Mouse (Mus musculus): ENCODE data around the gene Prpsap1. TPM values are rescaled to one million over a fixed set of nuclear protein-coding genes. Genes with fewer than 3 reads are reported as not detected.

Prpsap1 gene
- total RNA-seq (2018; cell fraction: chromatin; rRNA removed) = 100 to 1,000 TPM in 3 of 26 experiments, 10 to 100 TPM in 23; 13.5 to 205 (median 56.5) TPM
- 10 to 100 TPM; 16.5 to 29.4 (median 20.1) TPM for total RNA-seq (2018; cell fraction: cytosol; rRNA removed)
- 100 to 1,000 TPM in 2 of 26 experiments, 10 to 100 TPM in 24; 12.6 to 160 (median 33.4) TPM for total RNA-seq (2018; cell fraction: nucleus; rRNA removed)
- polyA plus RNA-seq (2018) = 18.4 to 35.9 TPM (median 20.8 TPM) in 3 replicates

DNA sequence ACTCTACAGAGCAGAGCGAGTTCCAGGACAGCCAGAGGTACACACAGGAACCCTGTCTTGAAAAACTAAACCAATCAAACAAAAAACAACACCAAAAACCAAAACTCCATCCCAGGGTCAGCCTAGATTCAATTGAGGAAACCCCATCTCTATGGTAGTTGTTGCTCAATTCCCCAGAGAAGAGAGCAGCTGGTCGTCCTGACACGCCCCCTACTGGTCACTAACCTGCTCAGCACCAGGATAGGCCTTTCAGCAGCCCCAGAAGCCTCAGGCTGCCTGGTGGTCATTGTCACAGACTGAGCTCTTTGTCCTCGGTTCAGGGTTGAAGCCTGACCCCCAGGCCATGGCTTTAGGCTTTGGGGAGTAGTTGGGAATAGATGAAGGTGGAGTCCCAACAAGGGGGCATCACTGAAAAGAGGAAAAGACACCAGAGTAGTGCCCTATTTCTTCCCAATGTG is at the start of gene Prpsap1:
TSS of gene Prpsap1 (minus strand) at position 408 of the 458 bp plus-strand sequence.
- Histone ChIP-seq H3K79me2 (ENCODE audit: inconsistent target) (peaks cover 9% of the 10 kb centered on the region; the same call in 1 of the 2 replicates), H3K36me3 (ENCODE audit: inconsistent target) (no peaks in the 10 kb centered on the region), H3K27ac (no peak within 1 kb of the TSS), H3K4me3 (ENCODE audit: inconsistent target) (no peak within 1 kb of the TSS)
- 33% methylated on average over 4 of the region's 4 CpGs for whole genome bisulfite sequencing (ENCODE audit: missing documents)

DNA sequence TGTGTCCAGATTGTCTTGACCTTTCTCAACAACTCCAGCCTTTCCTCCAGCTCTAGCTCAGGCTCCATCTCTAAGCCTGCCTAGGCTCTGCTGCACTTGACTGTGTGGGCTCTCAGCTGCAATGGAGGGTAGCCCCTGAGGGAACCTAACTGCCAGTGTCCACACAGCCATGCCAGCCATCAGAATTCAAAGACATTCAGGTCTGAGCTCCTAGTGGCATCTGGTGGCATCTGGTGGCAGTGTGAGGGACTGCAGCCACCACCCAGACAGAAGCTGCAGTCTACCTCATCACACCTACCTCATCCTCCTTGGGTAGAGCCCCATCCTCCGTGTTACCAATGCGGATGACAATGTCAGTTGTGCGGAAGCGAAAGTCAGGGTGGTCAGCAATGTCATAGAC is 49.1 kb upstream of the Prpsap1 start:
- WGBS (ENCODE audit: missing documents) = 84% methylated on average over 4 of the region's 4 CpGs
- Histone ChIP-seq H3K27ac (no peak overlapping the region), H3K36me3 (ENCODE audit: inconsistent target) (peaks cover 16% of the 10 kb centered on the region; the same call in 1 of the 2 replicates), H3K79me2 (ENCODE audit: inconsistent target) (no peaks in the 10 kb centered on the region), H3K4me3 (ENCODE audit: inconsistent target) (no peak overlapping the region)

DNA sequence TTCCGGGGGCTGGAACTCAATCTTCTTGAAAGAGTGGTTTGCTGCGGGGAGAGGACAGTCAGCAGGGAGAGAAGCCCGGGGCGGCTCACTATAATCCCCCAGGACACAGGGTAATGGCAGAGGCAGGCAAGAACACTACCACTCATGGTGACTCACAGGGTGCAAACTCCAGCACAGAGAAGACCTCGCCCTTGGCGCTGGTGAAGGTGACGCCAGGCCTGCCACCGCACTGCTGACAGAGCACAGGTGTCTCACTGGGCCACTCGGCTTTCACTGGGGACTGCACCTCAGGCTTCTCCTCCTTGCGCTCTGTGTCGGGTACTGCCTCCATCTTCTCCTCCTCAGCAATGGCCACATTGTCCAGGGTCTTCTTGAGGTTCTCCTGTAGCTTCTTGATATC is 47.2 kb upstream of the Prpsap1 start:
- H3K79me2 ChIP-seq (ENCODE audit: inconsistent target) = no peaks in the 10 kb centered on the region
- H3K27ac ChIP-seq = no peak overlapping the region
- WGBS (ENCODE audit: missing documents) = 96% methylated on average over 10 of the region's 11 CpGs
- H3K36me3 ChIP-seq (ENCODE audit: inconsistent target) = peaks cover 16% of the 10 kb centered on the region; the same call in 1 of the 2 replicates
- no peak overlapping the region for H3K4me3 ChIP-seq (ENCODE audit: inconsistent target)

DNA sequence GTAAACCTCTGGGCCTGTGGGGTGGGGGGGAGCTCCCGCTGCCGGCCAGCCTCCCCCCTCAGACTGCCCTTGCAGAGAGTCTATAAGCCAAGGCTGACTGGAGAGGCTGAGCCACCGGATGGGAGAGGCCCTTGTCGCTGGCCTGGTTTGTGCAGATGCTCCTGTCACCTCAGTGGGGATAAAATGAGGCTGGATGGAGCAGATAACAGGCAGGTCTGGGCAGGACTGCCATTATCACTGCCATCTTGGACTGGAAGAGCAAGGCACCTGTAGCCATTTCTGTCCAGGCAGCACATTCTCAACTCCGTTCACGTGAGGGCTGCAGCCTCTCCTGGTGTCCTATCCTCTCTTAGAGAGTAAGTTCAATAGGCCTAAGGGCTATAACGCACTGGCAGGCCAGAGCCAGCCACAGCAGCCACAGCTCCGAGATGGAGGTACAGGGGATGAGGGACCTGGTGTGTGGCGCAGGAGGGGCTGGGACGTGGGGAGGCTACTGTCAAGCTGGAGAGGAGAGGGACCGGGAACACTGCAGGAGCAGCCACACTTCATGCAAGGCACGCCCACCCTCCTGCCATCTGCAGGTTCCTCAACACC is 44.2 kb upstream of the Prpsap1 start:
- H3K27ac ChIP-seq = no peak overlapping the region

DNA sequence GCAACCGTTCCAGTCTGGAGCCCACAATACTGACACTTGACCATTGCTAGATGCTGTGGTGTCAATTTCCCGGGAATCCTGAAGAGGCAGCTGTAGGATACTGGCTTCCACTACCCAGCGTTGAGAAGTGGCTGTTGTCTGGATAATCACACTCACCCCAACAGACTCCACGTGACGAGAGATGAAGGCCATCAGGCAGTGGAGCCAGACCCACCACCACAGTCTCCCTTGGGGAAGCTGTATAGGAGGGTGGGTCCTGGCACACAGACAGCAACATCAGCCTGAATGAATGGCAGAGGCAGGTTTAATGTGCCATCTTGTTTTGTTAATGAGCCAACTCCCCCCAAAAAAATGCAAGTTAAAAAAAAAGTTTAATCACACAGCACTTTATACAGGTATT is 43.4 kb upstream of the Prpsap1 start:
- no peak overlapping the region for H3K4me3 ChIP-seq (ENCODE audit: inconsistent target)

More for the DNA sequence above, 44.2 kb upstream of the Prpsap1 start:
- Histone ChIP-seq H3K36me3 (ENCODE audit: inconsistent target) (no peaks in the 10 kb centered on the region), H3K79me2 (ENCODE audit: inconsistent target) (no peaks in the 10 kb centered on the region), H3K4me3 (ENCODE audit: inconsistent target) (no peak overlapping the region)
- WGBS (ENCODE audit: missing documents) = 96% methylated on average over 12 of the region's 12 CpGs

DNA sequence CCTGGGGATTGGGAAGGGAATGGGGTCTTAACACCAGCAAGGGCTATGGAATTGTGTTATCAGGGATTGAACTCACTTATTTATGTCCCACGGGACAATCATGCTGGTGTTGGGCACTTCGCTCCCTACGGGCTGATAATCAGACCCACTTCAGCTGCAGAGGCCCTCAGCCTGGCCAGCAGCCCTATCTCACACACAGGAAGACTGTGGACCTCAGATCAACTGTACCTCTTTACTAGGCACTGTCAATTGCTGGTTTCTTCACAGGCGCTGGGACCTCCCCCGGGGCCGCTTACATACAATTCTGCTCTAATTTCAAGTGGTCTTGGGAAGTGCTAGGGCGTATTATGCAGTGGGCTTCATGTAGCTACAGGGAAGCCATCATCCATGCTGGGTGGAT is 42.7 kb upstream of the Prpsap1 start:
- H3K4me3 ChIP-seq (ENCODE audit: inconsistent target) = no peak overlapping the region
- no peaks in the 10 kb centered on the region for H3K36me3 ChIP-seq (ENCODE audit: inconsistent target)
- 97% methylated on average over 7 of the region's 7 CpGs for WGBS (ENCODE audit: missing documents)
- no peaks in the 10 kb centered on the region for H3K79me2 ChIP-seq (ENCODE audit: inconsistent target)
- no peak overlapping the region for H3K27ac ChIP-seq

More for the DNA sequence above, 43.4 kb upstream of the Prpsap1 start:
- no peaks in the 10 kb centered on the region for H3K36me3 ChIP-seq (ENCODE audit: inconsistent target)
- H3K27ac ChIP-seq = no peak overlapping the region
- 98% methylated on average over 5 of the region's 5 CpGs for WGBS (ENCODE audit: missing documents)
- H3K79me2 ChIP-seq (ENCODE audit: inconsistent target) = no peaks in the 10 kb centered on the region

DNA sequence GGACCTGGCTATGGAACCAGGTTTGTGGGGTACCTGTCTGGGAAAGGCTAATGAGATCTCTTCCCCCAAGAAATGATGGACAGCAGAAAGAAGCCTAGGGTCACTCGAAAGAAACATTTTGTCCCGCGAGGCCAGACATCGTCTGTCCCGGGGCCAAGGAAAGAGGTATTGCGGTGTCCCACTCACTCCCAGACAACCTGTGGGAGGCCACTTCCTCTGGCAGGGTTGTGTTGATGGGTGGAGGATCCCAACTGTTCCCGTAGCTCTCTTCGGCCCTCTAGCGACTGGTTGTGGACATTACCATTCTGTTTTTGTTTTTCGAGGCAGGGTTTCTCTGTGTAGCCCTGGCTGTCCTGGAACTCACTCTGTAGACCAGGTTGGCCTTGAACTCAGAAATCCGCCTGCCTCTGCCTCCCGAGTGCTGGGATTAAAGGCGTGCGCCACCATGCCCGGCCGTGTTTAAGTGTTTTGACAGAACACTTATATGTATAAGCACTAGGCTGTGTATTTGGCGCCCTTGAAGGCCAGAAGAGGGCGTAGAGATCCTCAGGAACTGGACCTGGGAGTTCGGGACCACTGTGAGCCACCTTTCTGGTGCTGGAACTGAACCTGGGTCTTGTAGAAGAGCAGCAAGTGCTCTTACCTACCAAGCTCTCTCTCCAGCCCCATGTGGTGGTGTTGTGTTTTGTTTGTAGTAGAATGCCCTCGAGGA is 40.3 kb upstream of the Prpsap1 start:
- Histone ChIP-seq H3K4me3 (ENCODE audit: inconsistent target) (no peak overlapping the region), H3K79me2 (ENCODE audit: inconsistent target) (no peaks in the 10 kb centered on the region), H3K36me3 (ENCODE audit: inconsistent target) (no peaks in the 10 kb centered on the region), H3K27ac (no peak overlapping the region)
- WGBS (ENCODE audit: missing documents) = 16% methylated on average over 20 of the region's 20 CpGs

DNA sequence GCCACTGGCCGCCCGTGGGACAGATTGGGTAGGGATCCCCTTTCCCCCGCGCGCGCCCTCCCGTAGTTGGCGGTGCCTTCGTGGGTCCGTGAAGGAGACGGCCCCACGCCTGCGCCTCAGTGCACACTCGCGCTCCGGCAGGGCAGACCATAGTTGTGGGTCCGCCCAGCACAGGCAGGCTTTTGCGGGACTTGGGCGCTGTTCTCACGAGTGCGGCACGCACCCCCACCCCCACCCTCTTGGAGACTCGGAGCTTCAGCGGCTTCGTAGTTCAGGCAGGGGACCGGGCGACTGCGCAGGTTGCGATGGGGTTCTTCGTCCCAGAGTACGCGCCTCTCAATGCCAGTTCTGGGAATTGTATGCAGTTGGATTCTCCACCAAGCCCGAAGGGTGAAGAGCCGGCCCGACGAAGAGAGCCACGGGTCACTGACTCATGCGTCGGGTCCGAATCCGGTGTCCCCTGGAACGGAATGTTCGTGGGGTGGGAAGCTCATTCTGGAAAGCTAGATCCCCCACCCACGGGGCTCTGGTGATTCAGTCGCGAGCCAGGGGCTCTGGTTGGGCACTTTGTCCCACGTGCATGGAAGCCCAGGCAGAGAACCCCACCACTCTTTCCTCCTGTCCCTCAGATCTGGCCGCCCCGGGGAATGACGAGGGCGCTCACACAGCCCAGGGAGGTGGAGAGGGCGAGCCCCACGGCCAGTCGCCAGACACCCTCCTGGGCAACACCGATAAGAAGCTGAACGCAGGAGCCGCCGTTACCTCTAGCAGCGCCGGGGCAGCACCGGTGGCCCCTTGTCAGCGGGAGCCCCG is 39.5 kb upstream of the Prpsap1 start:
- Histone ChIP-seq H3K36me3 (ENCODE audit: inconsistent target) (no peaks in the 10 kb centered on the region), H3K27ac (no peak overlapping the region), H3K4me3 (ENCODE audit: inconsistent target) (no peak overlapping the region), H3K79me2 (ENCODE audit: inconsistent target) (no peaks in the 10 kb centered on the region)
- WGBS (ENCODE audit: missing documents) = 2% methylated on average over 63 of the region's 63 CpGs

DNA sequence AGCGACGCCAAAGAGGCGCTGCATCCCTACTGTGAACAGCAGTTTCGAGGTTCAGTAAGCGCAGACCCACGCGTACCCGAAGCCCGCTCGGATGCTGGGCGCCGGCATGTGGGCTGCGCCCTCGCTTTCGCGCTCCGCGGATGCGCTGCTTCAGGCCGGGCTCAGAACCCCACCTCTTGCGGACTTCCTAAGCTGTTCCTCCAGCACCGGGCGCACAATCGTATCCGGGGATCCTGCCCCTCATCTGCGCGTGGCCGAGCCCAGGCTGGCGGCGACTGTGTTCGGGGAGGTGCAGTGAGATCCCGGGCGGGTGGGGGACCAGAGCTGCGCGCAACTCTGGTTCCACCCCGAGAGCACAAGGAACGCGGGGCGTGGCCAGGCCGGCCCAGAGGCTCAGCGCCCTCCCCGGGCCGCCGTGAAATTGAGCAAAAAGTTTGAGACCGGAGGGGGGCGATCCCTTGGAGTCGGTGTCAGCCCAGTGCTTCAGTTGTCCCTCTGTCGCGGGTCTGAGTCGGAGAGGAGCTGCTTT is 38.9 kb upstream of the Prpsap1 start:
- no peak overlapping the region for H3K27ac ChIP-seq
- 2% methylated on average over 50 of the region's 50 CpGs for WGBS (ENCODE audit: missing documents)

DNA sequence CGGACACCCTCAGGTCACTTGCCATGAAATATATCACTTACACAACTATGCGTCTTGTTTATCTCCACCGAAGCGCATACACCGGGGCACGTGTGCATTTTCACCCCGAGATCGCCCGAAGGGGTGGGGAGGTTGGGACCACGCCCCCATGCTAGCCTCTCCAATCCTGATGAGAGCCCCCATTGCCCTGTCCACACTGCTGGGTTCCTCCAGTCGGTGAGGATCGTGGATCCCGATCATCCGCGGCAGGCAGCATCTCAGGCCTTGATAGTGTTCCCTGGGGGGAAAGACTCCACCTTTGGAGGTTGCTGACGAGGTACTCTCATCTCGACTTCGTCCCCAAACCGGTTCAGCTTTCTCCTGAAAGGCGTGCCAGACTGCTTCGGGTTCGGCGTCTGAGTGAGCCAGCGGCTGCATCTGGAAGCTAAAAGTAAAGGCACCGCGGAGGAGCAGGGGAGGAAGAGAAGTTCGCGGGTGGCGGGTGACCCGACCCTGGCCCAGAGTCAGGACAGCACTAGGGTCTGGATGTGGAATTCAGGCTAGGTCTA is 38.3 kb upstream of the Prpsap1 start:
- 2% methylated on average over 29 of the region's 30 CpGs for WGBS (ENCODE audit: missing documents)
- Histone ChIP-seq H3K79me2 (ENCODE audit: inconsistent target) (no peaks in the 10 kb centered on the region), H3K36me3 (ENCODE audit: inconsistent target) (no peaks in the 10 kb centered on the region), H3K4me3 (ENCODE audit: inconsistent target) (no peak overlapping the region), H3K27ac (no peak overlapping the region)

More for the DNA sequence above, 38.9 kb upstream of the Prpsap1 start:
- Histone ChIP-seq H3K4me3 (ENCODE audit: inconsistent target) (no peak overlapping the region), H3K36me3 (ENCODE audit: inconsistent target) (no peaks in the 10 kb centered on the region), H3K79me2 (ENCODE audit: inconsistent target) (no peaks in the 10 kb centered on the region)

DNA sequence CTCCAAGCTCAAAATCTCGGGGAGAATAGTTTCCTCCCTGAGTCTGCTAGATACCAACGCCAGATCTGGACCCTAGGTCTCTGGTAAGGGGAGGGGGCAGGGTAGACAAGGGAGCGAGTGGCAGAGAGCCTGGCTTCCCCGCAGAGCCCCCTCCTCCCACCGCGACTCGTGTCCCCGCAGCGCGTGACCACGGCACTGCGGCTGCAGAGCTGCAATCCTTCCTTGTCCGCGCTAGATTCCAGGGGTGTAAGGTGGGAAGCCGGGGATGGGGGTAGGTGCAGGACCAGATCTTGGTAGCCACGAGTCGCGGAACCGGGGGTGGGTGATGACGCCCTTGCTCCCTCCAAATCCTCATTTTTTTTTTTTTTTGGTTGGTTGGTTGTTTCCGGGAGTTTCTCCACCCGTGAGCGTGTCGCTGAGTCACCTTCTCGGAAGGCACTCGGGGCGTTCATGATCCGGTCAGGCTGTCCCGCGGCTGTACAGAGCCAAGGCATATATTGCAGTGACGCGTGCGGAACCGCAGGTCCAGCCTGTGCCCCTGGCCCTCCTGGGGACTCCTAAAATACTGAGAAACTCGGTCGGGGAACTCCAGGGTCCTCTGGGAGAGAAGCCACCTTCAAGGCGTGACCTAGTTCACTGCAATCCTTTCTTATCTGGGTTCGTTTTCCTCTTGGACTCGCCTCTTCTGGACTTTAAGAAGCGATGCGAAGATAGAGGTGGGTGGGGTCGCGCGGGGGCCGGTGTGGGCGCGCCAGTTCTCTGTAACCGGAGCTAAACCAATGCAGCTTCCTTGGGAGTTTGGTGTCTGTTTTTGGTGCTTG is 37.6 kb upstream of the Prpsap1 start:
- 5% methylated on average over 43 of the region's 48 CpGs for WGBS (ENCODE audit: missing documents)
- Histone ChIP-seq H3K27ac (no peak overlapping the region), H3K4me3 (ENCODE audit: inconsistent target) (no peak overlapping the region)

DNA sequence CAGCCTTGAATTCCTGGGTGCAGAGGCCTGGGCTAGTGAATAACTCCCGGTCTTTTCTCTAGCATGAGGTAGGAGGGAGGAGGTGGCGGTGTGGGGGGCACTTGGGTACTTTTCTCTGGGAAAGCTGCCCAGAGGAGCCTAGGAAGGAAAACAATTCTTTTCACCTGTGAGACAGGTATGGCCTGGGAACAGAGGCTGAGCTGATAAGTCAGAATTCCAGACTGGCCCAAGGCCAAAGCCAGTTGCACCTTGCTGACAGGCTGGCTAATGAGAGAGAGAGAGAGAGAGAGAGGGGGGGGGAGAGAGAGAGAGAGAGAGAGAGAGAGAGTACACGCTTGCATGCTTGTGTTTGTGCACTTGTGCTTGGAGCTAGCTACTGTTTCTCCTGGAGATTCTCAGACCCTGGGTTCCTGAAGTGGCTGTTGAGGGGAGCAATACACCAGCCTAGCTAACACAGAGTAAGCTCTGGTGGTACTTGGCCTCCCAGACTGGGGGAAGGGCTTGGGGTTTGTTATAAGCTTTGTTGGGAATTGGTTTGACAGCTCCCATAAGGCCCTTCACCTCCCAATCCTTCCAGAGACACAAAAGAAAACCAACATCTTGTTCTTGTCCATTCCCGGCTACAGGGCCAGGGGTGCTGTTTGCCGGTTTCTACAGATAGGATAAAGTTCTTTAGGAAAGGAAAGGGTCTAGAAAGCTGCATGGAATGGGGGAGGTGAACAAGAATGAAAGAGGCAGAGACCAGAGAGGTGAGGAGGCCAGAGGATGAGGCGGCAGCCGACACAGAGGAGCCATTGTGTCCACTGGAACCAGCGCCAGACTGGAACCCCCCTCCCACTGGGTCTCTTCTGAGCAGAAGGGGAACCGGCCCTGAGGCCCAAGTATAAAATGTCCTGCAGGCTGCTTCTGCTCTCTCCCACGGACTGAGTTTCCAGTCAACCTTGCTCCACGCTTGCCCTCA is 36.5 kb upstream of the Prpsap1 start, which contains the start of gene Sphk1:
TSS of gene Sphk1 (plus strand) at position 739 of the 961 bp plus-strand sequence.
- no peak within 1 kb of the TSS for H3K27ac ChIP-seq
- no peaks in the 10 kb centered on the region for H3K79me2 ChIP-seq (ENCODE audit: inconsistent target)
- no peaks in the 10 kb centered on the region for H3K36me3 ChIP-seq (ENCODE audit: inconsistent target)
- no peak within 1 kb of the TSS for H3K4me3 ChIP-seq (ENCODE audit: inconsistent target)
- 66% methylated on average over 11 of the region's 11 CpGs for WGBS (ENCODE audit: missing documents)

More for the DNA sequence above, 37.6 kb upstream of the Prpsap1 start:
- H3K79me2 ChIP-seq (ENCODE audit: inconsistent target) = no peaks in the 10 kb centered on the region
- no peaks in the 10 kb centered on the region for H3K36me3 ChIP-seq (ENCODE audit: inconsistent target)

Measured in macrophage (primary cell).